Mouse (Mus musculus) stomach, embryonic 14.5 days (tissue): ENCODE data around the gene Nemf. TPM values are rescaled to one million over a fixed set of nuclear protein-coding genes. Genes with fewer than 3 reads are reported as not detected.
A peak's percentile ranks its signal among the peaks of the same experiment; 100 is the strongest.

Source experiments
- ATAC-seq: fragments of 200-750 bp; cut with Nextera tagmentation; 2 replicates; pipeline ENCODE4 v1.8.0; 2017; ENCODE audit warnings: low read depth, moderate TSS enrichment; ENCODE audit not compliant: insufficient number of reproducible peaks, insufficient read depth, low FRiP score
- H3K27ac ChIP-seq: fragments of 300-500 bp; sonication (generic); 2 replicates; pipeline ENCODE4 v1.5.1; 2014; ENCODE audit warnings: mild to moderate bottlenecking, low read length, moderate library complexity, mixed read lengths
- H3K27me3 ChIP-seq: fragments of 300-500 bp; sonication (generic); 2 replicates; pipeline ENCODE4 v1.6.1; 2014; ENCODE audit warnings: low read length, control low read depth, mixed read lengths; ENCODE audit not compliant: control insufficient read depth, insufficient read depth
- H3K36me3 ChIP-seq: fragments of 300-500 bp; sonication (generic); 2 replicates; pipeline ENCODE4 v1.6.1; 2014; ENCODE audit warnings: mild to moderate bottlenecking, control low read depth, low read length, moderate library complexity, mixed read lengths; ENCODE audit not compliant: control insufficient read depth, insufficient read depth
- H3K4me1 ChIP-seq: fragments of 300-500 bp; sonication (generic); 2 replicates; pipeline ENCODE4 v1.6.1; 2014; ENCODE audit warnings: low read length, control low read depth, mixed read lengths; ENCODE audit not compliant: control insufficient read depth, insufficient read depth
- H3K4me2 ChIP-seq: fragments of 300-500 bp; sonication (generic); replicated peaks from 2 replicates; pipeline ENCODE4 v1.6.1; 2014; ENCODE audit warnings: low read depth, low read length, control low read depth
- H3K4me3 ChIP-seq: fragments of 300-500 bp; sonication (generic); 2 replicates; pipeline ENCODE4 v1.5.1; 2014; ENCODE audit warnings: low read depth, low read length, control low read depth
- H3K9ac ChIP-seq: fragments of 300-500 bp; sonication (generic); replicated peaks from 2 replicates; pipeline ENCODE4 v1.6.1; 2014; ENCODE audit warnings: low read depth, mild to moderate bottlenecking, control low read depth, low read length, moderate library complexity, mixed read lengths
- H3K9me3 ChIP-seq: fragments of 300-500 bp; sonication (generic); 2 replicates; pipeline ENCODE4 v1.6.1; 2016; ENCODE audit warnings: low read depth, low read length, control low read depth; ENCODE audit not compliant: control insufficient read depth
- WGBS: fragments of 180-500 bp; shearing (Covaris S2); extraction: QIAGEN DNeasy Blood & Tissue Kit; methylation state at CpG from one replicate; pipeline ENCODE4 v1.1.7; 2014; 5-methylcytosine and 5-hydroxymethylcytosine counted together
- polyA plus RNA-seq: library from polyadenylated mRNA; unstranded; fragments of >200 nt; fragmentation: Nextera tagmentation; extraction: Ambion mirVana; gene quantifications from 2 replicates; pipeline ENCODE4 v1.2.1, GENCODE M21; 2014

Gene Nemf
- polyA plus RNA-seq, 1 experiment from 2014 or later: 114 TPM

- Histone ChIP-seq H3K4me1 (peaks cover 7% of the 10 kb centered on the region; the same call in 1 of the 2 replicates), H3K27me3 (no peaks in the 10 kb centered on the region), H3K27ac (no peak overlapping the region), H3K4me3 (no peak overlapping the region), H3K4me2 (no peak overlapping the region), H3K9ac (no peak overlapping the region), H3K36me3 (no peaks in the 10 kb centered on the region), H3K9me3 (no peaks in the 10 kb centered on the region)
- no peak for ATAC-seq
- WGBS: 16% methylated on average over 5 of the region's 5 CpGs
Observed at GRCm38 (mm10) chr12:69360655-69360996, 3.7 kb upstream of the Nemf start.

DNA sequence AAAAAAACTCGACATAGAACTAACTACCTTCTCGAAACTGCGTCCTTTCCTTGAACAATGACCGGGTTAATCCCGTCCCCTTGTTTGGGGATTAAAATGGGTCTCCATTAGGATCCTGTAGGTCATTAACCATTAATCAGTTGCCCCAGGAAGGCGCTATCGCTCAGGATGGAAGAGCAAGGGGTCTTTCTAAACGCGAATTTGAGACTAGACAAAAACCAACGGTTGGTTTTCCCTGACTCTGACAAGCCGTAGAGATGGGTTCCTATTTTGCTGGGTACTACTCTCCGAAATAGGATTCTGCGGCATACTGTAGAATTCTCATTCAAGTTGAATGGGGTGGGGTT, 308 bp upstream of the Nemf start:
- H3K27me3 ChIP-seq: no peaks in the 10 kb centered on the region
- peak overlapping the region; percentile 90 for H3K4me3 ChIP-seq
- 0 out of 2 replicates have a peak overlapping the region, but pooled peaks have one; percentile 10 for H3K27ac ChIP-seq
- H3K4me1 ChIP-seq: peaks cover 4% of the 10 kb centered on the region; the same call in 1 of the 2 replicates
- H3K36me3 ChIP-seq: peaks cover 13% of the 10 kb centered on the region; the same call in 1 of the 2 replicates
- ATAC-seq: no peak
- H3K4me2 ChIP-seq: peak overlapping the region; percentile 73
- H3K9ac ChIP-seq: peak overlapping the region; percentile 46
- 7% methylated on average over 13 of the region's 13 CpGs for WGBS
- H3K9me3 ChIP-seq: no peaks in the 10 kb centered on the region

DNA sequence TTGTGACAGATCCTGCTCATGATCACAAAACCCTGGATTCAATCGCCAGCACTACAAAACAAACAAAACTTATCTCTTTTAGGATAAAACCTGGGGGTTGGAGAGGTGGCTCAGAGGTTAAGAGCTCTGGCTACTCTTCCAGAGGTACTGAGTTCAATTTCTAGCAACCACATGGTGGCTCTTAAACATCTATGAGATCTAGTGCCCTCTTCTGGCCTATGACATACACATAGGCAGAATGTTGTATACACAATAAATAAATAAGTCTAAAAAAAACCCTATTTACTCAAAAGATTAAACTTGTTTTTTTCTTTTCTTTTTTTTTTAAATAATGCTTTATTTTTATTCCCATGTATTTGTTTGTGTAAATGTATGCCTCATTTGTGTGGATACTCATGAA, 5.3 kb downstream of the Nemf start:
- no peak overlapping the region for H3K4me2 ChIP-seq
- H3K27ac ChIP-seq: no peak overlapping the region
- peaks cover 47% of the 10 kb centered on the region for H3K36me3 ChIP-seq
- H3K4me1 ChIP-seq: 0 out of 2 replicates have a peak, but pooled peaks cover 2% of the 10 kb centered on the region
- H3K9ac ChIP-seq: no peak overlapping the region
- H3K4me3 ChIP-seq: no peak overlapping the region
- no peaks in the 10 kb centered on the region for H3K27me3 ChIP-seq
- no peaks in the 10 kb centered on the region for H3K9me3 ChIP-seq
- 78% methylated on average over 1 of the region's 1 CpGs for WGBS
- ATAC-seq: no peak

DNA sequence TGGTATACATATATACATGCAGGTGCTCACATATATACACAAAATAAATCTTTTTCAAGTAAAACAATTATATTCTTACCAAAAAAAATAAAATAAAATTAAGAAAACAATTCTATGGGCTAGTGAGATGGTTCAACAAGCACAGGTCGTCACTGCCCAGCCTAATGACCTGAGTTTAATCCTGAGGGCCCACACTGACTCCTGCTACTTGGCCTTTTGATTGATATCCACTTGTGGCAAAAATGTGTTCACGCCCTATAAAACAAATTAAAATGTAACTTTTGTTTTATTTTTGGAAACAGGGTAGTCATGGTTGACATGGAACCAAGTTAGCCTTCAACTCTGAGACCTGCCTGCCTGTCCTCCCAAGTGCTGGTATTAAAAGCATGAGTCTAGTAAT, 7.0 kb downstream of the Nemf start:
- H3K27ac ChIP-seq: no peak overlapping the region
- H3K4me3 ChIP-seq: no peak overlapping the region
- H3K4me2 ChIP-seq: no peak overlapping the region
- H3K27me3 ChIP-seq: no peaks in the 10 kb centered on the region
- H3K4me1 ChIP-seq: no peaks in the 10 kb centered on the region
- peaks cover 59% of the 10 kb centered on the region for H3K36me3 ChIP-seq
- ATAC-seq: no peak
- WGBS: 83% methylated on average over 2 of the region's 2 CpGs
- H3K9me3 ChIP-seq: no peaks in the 10 kb centered on the region
- H3K9ac ChIP-seq: no peak overlapping the region

- H3K36me3 ChIP-seq: peaks cover 43% of the 10 kb centered on the region
- H3K27me3 ChIP-seq: no peaks in the 10 kb centered on the region
- H3K4me1 ChIP-seq: no peaks in the 10 kb centered on the region
- no peak overlapping the region for H3K4me2 ChIP-seq
- 85% methylated on average over 2 of the region's 2 CpGs for WGBS
- no peaks in the 10 kb centered on the region for H3K9me3 ChIP-seq
- no peak overlapping the region for H3K9ac ChIP-seq
- no peak overlapping the region for H3K4me3 ChIP-seq
- ATAC-seq: no peak
- no peak overlapping the region for H3K27ac ChIP-seq
Observed at GRCm38 (mm10) chr12:69333547-69333946, 23.4 kb downstream of the Nemf start.

DNA sequence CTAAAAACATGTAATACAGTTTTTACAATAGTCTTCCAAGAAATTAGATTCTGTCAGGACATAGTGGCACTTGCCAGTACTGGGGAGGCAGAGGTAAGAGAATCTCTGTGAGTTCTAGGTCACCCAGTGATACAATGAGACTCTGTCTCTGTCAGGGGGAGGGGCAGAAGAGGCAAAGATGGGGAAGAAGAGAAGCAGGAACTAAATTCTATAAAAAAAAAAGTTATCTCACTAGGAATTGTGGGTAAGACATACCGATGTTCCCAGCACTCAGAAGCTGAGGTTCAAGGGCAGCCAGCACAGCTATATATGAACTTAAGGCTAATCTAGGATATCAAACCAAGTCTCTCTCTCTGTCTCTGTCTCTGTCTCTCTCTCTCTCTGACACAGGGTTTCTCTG, 24.8 kb downstream of the Nemf start:
- H3K4me2 ChIP-seq: no peak overlapping the region
- H3K36me3 ChIP-seq: peaks cover 45% of the 10 kb centered on the region

DNA sequence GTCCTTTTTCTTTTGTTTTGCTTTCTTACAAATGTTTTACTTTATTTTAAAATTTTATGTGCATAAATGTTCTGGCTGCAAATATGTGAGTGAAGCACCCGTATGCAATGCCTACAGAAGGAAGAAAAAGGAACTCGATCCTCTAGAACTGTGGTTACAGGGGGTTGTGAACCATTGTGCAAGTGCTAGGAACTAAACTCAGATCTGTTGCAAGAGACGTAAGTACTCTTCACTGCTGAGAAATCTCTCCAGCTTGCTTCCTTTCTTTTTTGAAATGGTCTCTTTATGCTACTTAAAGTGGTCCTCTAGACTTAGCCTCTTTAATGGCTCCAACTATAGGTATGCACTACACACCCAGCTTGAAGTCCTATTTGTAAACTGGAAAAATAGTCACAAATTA, 25.8 kb downstream of the Nemf start:
- Histone ChIP-seq H3K36me3 (peaks cover 40% of the 10 kb centered on the region), H3K9me3 (no peaks in the 10 kb centered on the region), H3K4me1 (no peaks in the 10 kb centered on the region), H3K9ac (no peak overlapping the region), H3K27me3 (no peaks in the 10 kb centered on the region), H3K4me3 (no peak overlapping the region), H3K4me2 (no peak overlapping the region), H3K27ac (no peak overlapping the region)
- ATAC-seq: no peak
- WGBS: 88% methylated on average over 3 of the region's 3 CpGs

More for the DNA sequence above, 24.8 kb downstream of the Nemf start:
- no peaks in the 10 kb centered on the region for H3K9me3 ChIP-seq
- no peak for ATAC-seq
- no peaks in the 10 kb centered on the region for H3K27me3 ChIP-seq
- H3K4me1 ChIP-seq: no peaks in the 10 kb centered on the region
- no peak overlapping the region for H3K9ac ChIP-seq
- no peak overlapping the region for H3K27ac ChIP-seq
- WGBS: 96% methylated on average over 1 of the region's 1 CpGs
- no peak overlapping the region for H3K4me3 ChIP-seq

DNA sequence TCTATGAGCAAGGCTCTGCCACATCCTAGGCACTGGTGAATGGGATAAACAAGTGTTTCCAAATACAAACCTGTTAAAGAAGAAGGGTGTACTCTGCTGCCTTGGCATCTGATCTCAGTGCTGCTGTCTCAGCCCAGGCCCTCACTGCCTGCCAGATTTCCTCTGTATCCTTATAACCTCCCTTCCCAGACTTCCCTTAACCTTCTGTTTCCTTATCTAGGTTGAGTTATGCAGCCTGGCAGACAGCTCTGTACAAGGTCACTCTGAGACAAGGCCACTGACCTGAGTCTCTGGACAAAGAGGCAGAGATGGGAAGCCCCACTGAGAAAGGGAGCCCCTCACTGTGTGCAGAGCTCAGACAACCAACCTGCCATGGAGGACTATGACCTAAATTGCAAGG, 38.5 kb downstream of the Nemf start:
- no peak overlapping the region for H3K27ac ChIP-seq
- H3K27me3 ChIP-seq: no peaks in the 10 kb centered on the region
- ATAC-seq: no peak
- H3K36me3 ChIP-seq: peaks cover 64% of the 10 kb centered on the region
- no peaks in the 10 kb centered on the region for H3K9me3 ChIP-seq
- no peak overlapping the region for H3K9ac ChIP-seq
- no peak overlapping the region for H3K4me2 ChIP-seq
- H3K4me1 ChIP-seq: no peaks in the 10 kb centered on the region
- no peak overlapping the region for H3K4me3 ChIP-seq

- Histone ChIP-seq H3K4me1 (no peaks in the 10 kb centered on the region), H3K4me2 (no peak overlapping the region), H3K4me3 (no peak overlapping the region), H3K27me3 (no peaks in the 10 kb centered on the region), H3K36me3 (peaks cover 87% of the 10 kb centered on the region), H3K9ac (no peak overlapping the region), H3K27ac (no peak overlapping the region), H3K9me3 (no peaks in the 10 kb centered on the region)
- ATAC-seq: no peak
- 94% methylated on average over 4 of the region's 4 CpGs for WGBS
Observed at GRCm38 (mm10) chr12:69309659-69310058, 47.3 kb downstream of the Nemf start.
